Mouse (Mus musculus) intestine, embryonic 14.5 days (tissue): ENCODE measurements around the gene Lrba. TPM values are rescaled to one million over a fixed set of nuclear protein-coding genes. Genes with fewer than 3 reads are reported as not detected.

Experiments used
- ATAC-seq: fragments of 200-750 bp; cut with Nextera tagmentation; replicated peaks from 2 replicates; pipeline ENCODE4 v1.8.0; 2017; ENCODE audit warnings: low read depth, moderate number of reproducible peaks, moderate TSS enrichment, moderate library complexity; ENCODE audit not compliant: low FRiP score, low TSS enrichment
- DNase-seq: peaks from one replicate; pipeline ENCODE4 v3.0.0-alpha.2; 2018; ENCODE audit warnings: low spot score
- H3K27ac ChIP-seq: fragments of 300-500 bp; sonication (generic); 2 replicates; pipeline ENCODE4 v1.5.1; 2014; ENCODE audit warnings: low read depth, mild to moderate bottlenecking, control low read depth
- H3K27me3 ChIP-seq: fragments of 300-500 bp; sonication (generic); replicated peaks from 2 replicates; pipeline ENCODE4 v1.6.1; 2014; ENCODE audit warnings: low read length, control low read depth; ENCODE audit not compliant: control insufficient read depth, insufficient read depth
- H3K36me3 ChIP-seq: fragments of 300-500 bp; sonication (generic); 2 replicates; pipeline ENCODE4 v1.6.1; 2014; ENCODE audit warnings: low read length, control low read depth; ENCODE audit not compliant: control insufficient read depth, insufficient read depth
- H3K4me1 ChIP-seq: fragments of 300-500 bp; sonication (generic); replicated peaks from 2 replicates; pipeline ENCODE4 v1.6.1; 2014; ENCODE audit warnings: low read length, control low read depth, mixed read lengths; ENCODE audit not compliant: control insufficient read depth, insufficient read depth
- H3K4me2 ChIP-seq: fragments of 300-500 bp; sonication (generic); 2 replicates; pipeline ENCODE4 v1.6.1; 2014; ENCODE audit warnings: low read length
- H3K4me3 ChIP-seq: fragments of 300-500 bp; sonication (generic); 2 replicates; pipeline ENCODE4 v1.5.1; 2014; ENCODE audit warnings: low read depth, low read length, control low read depth, mixed read lengths
- H3K9ac ChIP-seq: fragments of 300-500 bp; sonication (generic); 2 replicates; pipeline ENCODE4 v1.6.1; 2014; ENCODE audit warnings: mild to moderate bottlenecking, low read length
- H3K9me3 ChIP-seq: fragments of 300-500 bp; sonication (generic); 2 replicates; pipeline ENCODE4 v1.6.1; 2016; ENCODE audit warnings: low read length, control low read depth; ENCODE audit not compliant: control insufficient read depth
- WGBS: fragments of 180-500 bp; shearing (Covaris S2); extraction: QIAGEN DNeasy Blood & Tissue Kit; methylation state at CpG from one replicate; pipeline ENCODE4 v1.1.7; 2014; 5-methylcytosine and 5-hydroxymethylcytosine counted together
- polyA plus RNA-seq: library from polyadenylated mRNA; unstranded; fragments of >200 nt; fragmentation: Nextera tagmentation; extraction: Ambion mirVana; gene quantifications from 2 replicates; pipeline ENCODE4 v1.2.1, GENCODE M21; 2014

Lrba gene
- polyA plus RNA-seq, 1 experiment from 2014 or later = 14.1 TPM

GRCm38 (mm10) chr3:86561023-86561344 is 336.5 kb downstream of the Lrba start:
- H3K27me3 ChIP-seq = no peaks in the 10 kb centered on the region
- no peak overlapping the region for H3K9ac ChIP-seq
- no peak overlapping the region for H3K4me2 ChIP-seq
- no peak overlapping the region for H3K27ac ChIP-seq
- peaks cover 20% of the 10 kb centered on the region for H3K4me1 ChIP-seq
- DNase-seq (no peak), ATAC-seq (no peak)
- H3K4me3 ChIP-seq = no peak overlapping the region
- 96% methylated on average over 1 of the region's 1 CpGs for WGBS
- H3K9me3 ChIP-seq = no peaks in the 10 kb centered on the region
- H3K36me3 ChIP-seq = no peaks in the 10 kb centered on the region

- H3K36me3 ChIP-seq = no peaks in the 10 kb centered on the region
- H3K4me3 ChIP-seq = no peak overlapping the region
- no peak overlapping the region for H3K9ac ChIP-seq
- no peak for DNase-seq
- no peak for ATAC-seq
- H3K27me3 ChIP-seq = no peaks in the 10 kb centered on the region
- peaks cover 19% of the 10 kb centered on the region for H3K4me1 ChIP-seq
- no peak overlapping the region for H3K4me2 ChIP-seq
- H3K27ac ChIP-seq = no peak overlapping the region
- WGBS = 95% methylated on average over 1 of the region's 1 CpGs
- no peaks in the 10 kb centered on the region for H3K9me3 ChIP-seq
Observed at GRCm38 (mm10) chr3:86561396-86561795, 336.9 kb downstream of the Lrba start.

GRCm38 (mm10) chr3:86567312-86567711 is 342.8 kb downstream of the Lrba start:
- Histone ChIP-seq H3K9me3 (no peaks in the 10 kb centered on the region), H3K9ac (no peak overlapping the region), H3K4me2 (no peak overlapping the region), H3K27me3 (no peaks in the 10 kb centered on the region), H3K36me3 (no peaks in the 10 kb centered on the region), H3K27ac (no peak overlapping the region), H3K4me3 (no peak overlapping the region), H3K4me1 (no peaks in the 10 kb centered on the region)
- ATAC-seq (no peak), DNase-seq (no peak)
- 67% methylated on average over 4 of the region's 4 CpGs for WGBS

- no peaks in the 10 kb centered on the region for H3K9me3 ChIP-seq
- no peak overlapping the region for H3K4me2 ChIP-seq
- no peak overlapping the region for H3K4me3 ChIP-seq
- H3K9ac ChIP-seq = no peak overlapping the region
- DNase-seq (no peak), ATAC-seq (no peak)
- H3K4me1 ChIP-seq = no peaks in the 10 kb centered on the region
- H3K27ac ChIP-seq = no peak overlapping the region
- no peaks in the 10 kb centered on the region for H3K36me3 ChIP-seq
- WGBS = 38% methylated on average over 4 of the region's 4 CpGs
- H3K27me3 ChIP-seq = no peaks in the 10 kb centered on the region
Observed at GRCm38 (mm10) chr3:86571518-86571917, 347.0 kb downstream of the Lrba start.

- 67% methylated on average over 3 of the region's 3 CpGs for WGBS
- ATAC-seq = no peak
- no peak for DNase-seq
Observed at GRCm38 (mm10) chr3:86572519-86573244, 348.2 kb downstream of the Lrba start.

GRCm38 (mm10) chr3:86575312-86575711 is 350.8 kb downstream of the Lrba start:
- no peaks in the 10 kb centered on the region for H3K9me3 ChIP-seq
- no peaks in the 10 kb centered on the region for H3K27me3 ChIP-seq
- DNase-seq = no peak
- no peak overlapping the region for H3K4me2 ChIP-seq
- no peaks in the 10 kb centered on the region for H3K36me3 ChIP-seq
- no peak for ATAC-seq
- no peaks in the 10 kb centered on the region for H3K4me1 ChIP-seq
- no peak overlapping the region for H3K9ac ChIP-seq
- H3K27ac ChIP-seq = no peak overlapping the region
- no peak overlapping the region for H3K4me3 ChIP-seq

More at GRCm38 (mm10) chr3:86572519-86573244, 348.2 kb downstream of the Lrba start:
- Histone ChIP-seq H3K4me1 (no peaks in the 10 kb centered on the region), H3K27me3 (no peaks in the 10 kb centered on the region), H3K27ac (no peak overlapping the region), H3K4me2 (no peak overlapping the region), H3K9ac (no peak overlapping the region), H3K4me3 (no peak overlapping the region), H3K9me3 (no peaks in the 10 kb centered on the region), H3K36me3 (no peaks in the 10 kb centered on the region)

GRCm38 (mm10) chr3:86602284-86602683 is 377.8 kb downstream of the Lrba start:
- 70% methylated on average over 3 of the region's 3 CpGs for WGBS
- ATAC-seq = no peak

GRCm38 (mm10) chr3:86605775-86606174 is 381.3 kb downstream of the Lrba start:
- Histone ChIP-seq H3K4me1 (no peaks in the 10 kb centered on the region), H3K27ac (no peak overlapping the region), H3K27me3 (no peaks in the 10 kb centered on the region), H3K4me3 (no peak overlapping the region), H3K4me2 (no peak overlapping the region), H3K36me3 (no peaks in the 10 kb centered on the region), H3K9me3 (no peaks in the 10 kb centered on the region), H3K9ac (no peak overlapping the region)
- WGBS = 80% methylated on average over 8 of the region's 8 CpGs
- no peak for DNase-seq
- ATAC-seq = no peak

More at GRCm38 (mm10) chr3:86602284-86602683, 377.8 kb downstream of the Lrba start:
- DNase-seq = no peak
- Histone ChIP-seq H3K36me3 (no peaks in the 10 kb centered on the region), H3K4me2 (no peak overlapping the region), H3K9me3 (no peaks in the 10 kb centered on the region), H3K27me3 (no peaks in the 10 kb centered on the region), H3K9ac (no peak overlapping the region), H3K27ac (no peak overlapping the region), H3K4me3 (no peak overlapping the region), H3K4me1 (no peaks in the 10 kb centered on the region)

- Histone ChIP-seq H3K4me1 (peaks cover 8% of the 10 kb centered on the region; the same call in 1 of the 2 replicates), H3K9ac (no peak overlapping the region), H3K4me3 (no peak overlapping the region), H3K36me3 (no peaks in the 10 kb centered on the region), H3K9me3 (no peaks in the 10 kb centered on the region), H3K27ac (no peak overlapping the region), H3K27me3 (no peaks in the 10 kb centered on the region), H3K4me2 (no peak overlapping the region)
- DNase-seq = no peak
- ATAC-seq = no peak
- WGBS = 56% methylated on average over 4 of the region's 4 CpGs
Observed at GRCm38 (mm10) chr3:86627008-86627743, 402.7 kb downstream of the Lrba start.
